Mouse (Mus musculus) left cerebral cortex, postnatal 36 days (tissue): ENCODE results near the gene Gm4559. TPM values are rescaled to one million over a fixed set of nuclear protein-coding genes. Genes with fewer than 3 reads are reported as not detected.
"Not testable (repeated sequence)": the region's sequence is repeated elsewhere in the genome, so short reads cannot be mapped to it uniquely, and the experiment has no call there.

Source experiments
- DNase-seq, 2 experiments: peaks; one replicate each; pipeline ENCODE4 v3.0.0; 2021 to 2022; ENCODE audit warnings: low spot score in 2 of 2, mixed read lengths in 1 of 2
- intact Hi-C: fragments of 180-260 bp; cut with DNase I; formaldehyde crosslinking; loops from one replicate; pipeline ENCODE4 v1.15.1; 2025
- total RNA-seq, 2 experiments: library from RNA; stranded (reverse); gene quantifications; 2 replicates each; pipeline ENCODE4 v1.2.3; 2021

Gene Gm4559
- total RNA-seq, 2 experiments from 2014 or later: not detected

- intact Hi-C loops: no loop called here
Measured at GRCm38 (mm10) chr7:142284023-142284591, 9.9 kb upstream of the Gm4559 start.

DNA sequence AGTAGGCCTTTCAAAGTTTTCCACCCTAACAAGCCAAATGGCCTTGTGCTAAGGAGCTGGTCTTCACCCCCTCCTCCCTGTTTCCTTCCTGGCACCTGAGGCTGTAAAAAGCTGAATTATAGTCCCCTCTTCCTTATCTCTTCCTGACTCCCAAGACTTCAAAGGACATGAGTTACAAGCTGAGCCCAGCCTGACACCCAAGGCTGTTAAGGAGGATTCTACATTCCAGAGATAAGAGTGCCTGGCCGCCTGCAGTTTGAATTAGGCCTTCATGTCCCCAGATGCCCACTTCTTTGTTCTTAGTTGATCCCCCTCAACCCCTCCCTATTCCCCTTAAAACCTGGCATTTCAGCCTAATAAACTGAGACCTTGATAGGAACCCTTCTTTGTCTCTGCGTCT is 8.7 kb upstream of the Gm4559 start:
- intact Hi-C loops, DNase-seq: not testable (repeated sequence)

More at GRCm38 (mm10) chr7:142284023-142284591, 9.9 kb upstream of the Gm4559 start:
- DNase-seq: peak; percentile 21 to 23

GRCm38 (mm10) chr7:142279291-142279690 is 5.1 kb upstream of the Gm4559 start:
- intact Hi-C loops: loop anchor here (1.0 kb wide), 1 partner anchor 8 kb away; no protein-coding TSS in a partner anchor
- not testable (repeated sequence) for DNase-seq

- peak; percentile 40 to 45 for DNase-seq
- intact Hi-C loops: not testable (repeated sequence)
Measured at GRCm38 (mm10) chr7:142278183-142278582, 4.0 kb upstream of the Gm4559 start.

- DNase-seq, intact Hi-C loops: not testable (repeated sequence)
Measured at GRCm38 (mm10) chr7:142258254-142258653, 15.9 kb downstream of the Gm4559 start, which contains the start of gene Gm2431. Gm2431 (minus strand) TSS chr7:142258354.

DNA sequence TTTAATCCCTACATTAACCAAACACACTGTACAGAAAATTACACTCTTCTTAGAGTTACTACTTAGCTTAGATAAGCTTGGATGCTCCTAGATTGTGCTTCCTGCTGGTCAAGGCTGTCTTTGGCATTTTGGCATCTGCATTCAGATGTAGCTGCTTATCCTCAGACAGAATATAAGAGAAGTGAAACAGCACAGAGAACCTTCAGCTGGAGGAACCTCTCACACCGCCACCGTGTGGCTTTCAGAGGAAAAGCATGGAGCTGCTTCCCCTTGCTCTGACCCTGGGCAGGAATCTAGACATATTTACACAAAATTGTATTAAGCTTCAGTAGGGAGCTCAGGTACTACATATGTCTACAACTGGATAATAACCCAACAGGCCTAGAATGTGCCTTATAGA is 18.6 kb downstream of the Gm4559 start:
- intact Hi-C loops: no loop called here
- peak; percentile 17 to 32 for DNase-seq

DNA sequence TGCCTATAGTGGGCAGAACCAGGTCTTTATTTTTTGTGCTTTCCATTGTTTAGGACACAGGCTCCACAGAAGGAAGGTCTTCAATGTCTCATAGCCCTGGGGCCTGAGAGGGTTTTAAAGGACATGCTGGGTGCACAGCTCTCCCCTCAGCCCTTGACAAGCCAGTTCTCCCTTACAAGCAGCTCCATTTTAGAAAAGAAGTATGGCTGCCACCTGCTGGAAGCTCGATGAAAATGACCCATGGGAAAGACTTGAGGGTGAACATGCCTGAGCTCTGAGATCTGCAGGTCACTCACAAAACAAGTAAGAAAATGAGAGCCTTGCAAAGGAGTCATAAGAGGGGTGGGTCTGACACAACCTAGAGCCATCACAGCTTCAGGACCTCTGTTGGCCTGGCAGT is 24.3 kb downstream of the Gm4559 start:
- DNase-seq: peak; percentile 5 to 21
- intact Hi-C loops: loop anchor here (5.0 kb wide), 1 partner anchor 103 kb away; no protein-coding TSS in a partner anchor

DNA sequence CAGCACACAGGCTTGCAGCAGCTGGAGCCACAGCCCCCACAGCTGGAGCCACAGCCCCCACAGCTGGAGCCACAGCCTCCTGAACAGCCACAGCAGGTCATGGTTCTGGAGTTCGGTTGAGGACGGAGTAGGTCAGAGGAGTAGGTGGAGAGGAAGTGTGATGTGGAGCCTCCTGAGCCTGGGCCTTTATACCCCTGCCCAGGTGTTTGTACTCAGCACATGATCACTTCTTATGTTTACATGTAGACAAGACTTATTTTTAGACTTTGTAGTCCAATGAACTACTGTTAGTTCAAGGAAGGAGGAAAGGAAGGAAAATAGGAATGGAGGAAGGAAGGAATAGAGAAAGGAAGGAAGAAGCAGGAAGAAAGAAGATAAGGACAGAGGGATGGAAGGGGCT is 33.2 kb downstream of the Gm4559 start, which contains the start of gene Gm40460:
Gene Gm40460 (minus strand): TSS at position 101 of the 400 bp plus-strand sequence.
- intact Hi-C loops: no loop called here
- no peak for DNase-seq

DNA sequence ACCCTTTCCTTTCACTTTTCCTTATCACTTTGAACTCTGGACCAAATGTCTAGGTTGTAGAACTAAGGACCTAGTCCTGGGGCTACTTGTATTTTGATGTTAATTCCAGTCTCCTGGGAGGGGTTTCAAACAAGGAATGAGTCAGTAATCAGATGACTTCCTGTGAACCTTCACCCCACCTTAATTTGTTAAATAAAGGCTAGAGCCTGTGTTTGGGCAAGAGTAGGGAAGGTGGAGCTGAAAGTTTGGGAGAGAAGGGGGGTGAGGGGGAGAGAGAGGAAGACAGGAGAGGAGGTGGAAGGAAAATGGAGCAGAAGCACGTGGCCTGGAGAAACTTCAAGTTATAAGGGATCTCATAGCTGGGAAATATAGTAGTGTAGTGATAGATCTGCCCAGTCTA is 42.6 kb downstream of the Gm4559 start:
- no peak for DNase-seq
- intact Hi-C loops: no loop called here

GRCm38 (mm10) chr7:142229871-142230270 is 44.3 kb downstream of the Gm4559 start, which contains the start of gene Krtap5-5:
Krtap5-5 (minus strand) TSS chr7:142229971.
- DNase-seq, intact Hi-C loops: not testable (repeated sequence)

- intact Hi-C loops: no loop called here
Measured at GRCm38 (mm10) chr7:142224518-142224917, 49.6 kb downstream of the Gm4559 start.

More at GRCm38 (mm10) chr7:142224518-142224917, 49.6 kb downstream of the Gm4559 start:
- DNase-seq: no peak

Other genes with a start within 250 kb of the Gm4559 start
- 10 to 100 TPM; 34.6 to 37.5 TPM for gene Mob2, start 213.3 kb downstream of the Gm4559 start, total RNA-seq
- 100 to 1,000 TPM; 151 to 163 TPM for gene Dusp8, start 178.5 kb downstream of the Gm4559 start, total RNA-seq
- gene Gm45618, start 153.6 kb downstream of the Gm4559 start, total RNA-seq: not detected
- not detected for gene Gm39115, start 138.3 kb downstream of the Gm4559 start, total RNA-seq
- not detected for gene Gm45337, start 129.8 kb downstream of the Gm4559 start, total RNA-seq
- gene Gm29735, start 117.2 kb downstream of the Gm4559 start, total RNA-seq: not detected
- gene Gm4553, start 108.6 kb downstream of the Gm4559 start, total RNA-seq: not detected
- not detected for gene Krtap5-2, start 98.4 kb downstream of the Gm4559 start, total RNA-seq
- gene Gm10153, start 84.0 kb downstream of the Gm4559 start, total RNA-seq: not detected
- gene Krtap5-3, start 73.0 kb downstream of the Gm4559 start, total RNA-seq: not detected
- not detected for gene Gm7579, start 62.5 kb downstream of the Gm4559 start, total RNA-seq
- not detected for gene Krtap5-5, start 44.4 kb downstream of the Gm4559 start, total RNA-seq
- not detected for gene Gm40460, start 33.3 kb downstream of the Gm4559 start, total RNA-seq
- gene Gm2431, start 16.0 kb downstream of the Gm4559 start, total RNA-seq: not detected
- not detected for gene Krtap5-1, start 22.8 kb upstream of the Gm4559 start, total RNA-seq
- not detected for gene Krtap5-4, start 29.2 kb upstream of the Gm4559 start, total RNA-seq
- gene Ifitm10, start 99.4 kb upstream of the Gm4559 start, total RNA-seq: 10 to 100 TPM; 30.8 to 33.4 TPM
- gene Gm49369, start 108.3 kb upstream of the Gm4559 start, total RNA-seq: 1 to 10 TPM in 1 of 2 experiments, not detected in 1; 4.6 TPM
- 100 to 1,000 TPM; 297 to 348 TPM for gene Ctsd, start 113.7 kb upstream of the Gm4559 start, total RNA-seq
- not detected for gene Syt8, start 160.5 kb upstream of the Gm4559 start, total RNA-seq
- gene Tnni2, start 167.4 kb upstream of the Gm4559 start, total RNA-seq: under 1 TPM in 1 of 2 experiments, not detected in 1; 0.69 TPM
- gene Lsp1, start 186.4 kb upstream of the Gm4559 start, total RNA-seq: 1 to 10 TPM; 8.1 to 8.7 TPM
- not detected for gene Tnnt3, start 224.5 kb upstream of the Gm4559 start, total RNA-seq